Mouse (Mus musculus) CD8-positive naive resting alpha-beta T cell, adult 2 months (primary cell): ENCODE results near the gene Vmn2r42.
"Not testable (repeated sequence)": the region's sequence is repeated elsewhere in the genome, so short reads cannot be mapped to it uniquely, and the experiment has no call there.

Experiments
- DNase-seq, 2 experiments: peaks; one replicate each; pipeline ENCODE4 v3.0.0; 2022; ENCODE audit warnings: low read depth in 2 of 2, low spot score in 2 of 2

Vmn2r42 gene

GRCm38 (mm10) chr7:8200220-8200619, at the start of gene Vmn2r42:
Gene Vmn2r42 (minus strand): TSS chr7:8200320.
- DNase-seq, result not testable (repeated sequence)

- DNase-seq, result not testable (repeated sequence)
Measured at GRCm38 (mm10) chr7:8161554-8161953, 38.6 kb downstream of the Vmn2r42 start, which contains the start of gene Vmn2r41. Gene Vmn2r41 (minus strand): TSS chr7:8161654.
